Mouse (Mus musculus): ENCODE data around the gene AF067063.

GRCm38 (mm10) chr13:119790761-119791579 lies 39.0 kb downstream of the AF067063 start, which contains the start of gene Zfp131:
- TF ChIP-seq CTCF (IDR thresholded peaks at IDR 0.05; ENCODE audit: low read depth, low read length) (no peak), POLR2A (IDR thresholded peaks at IDR 0.05; ENCODE audit: borderline replicate concordance, low read depth, low read length) (no peak)
